Mouse (Mus musculus): ENCODE measurements around the gene Abcg2. TPM values are rescaled to one million over a fixed set of nuclear protein-coding genes. Genes with fewer than 3 reads are reported as not detected.
A peak's percentile ranks its signal among the peaks of the same experiment; 100 is the strongest.

Abcg2 gene
- polyA plus RNA-seq, 1 experiment from 2014 or later = 55.8 TPM

DNA sequence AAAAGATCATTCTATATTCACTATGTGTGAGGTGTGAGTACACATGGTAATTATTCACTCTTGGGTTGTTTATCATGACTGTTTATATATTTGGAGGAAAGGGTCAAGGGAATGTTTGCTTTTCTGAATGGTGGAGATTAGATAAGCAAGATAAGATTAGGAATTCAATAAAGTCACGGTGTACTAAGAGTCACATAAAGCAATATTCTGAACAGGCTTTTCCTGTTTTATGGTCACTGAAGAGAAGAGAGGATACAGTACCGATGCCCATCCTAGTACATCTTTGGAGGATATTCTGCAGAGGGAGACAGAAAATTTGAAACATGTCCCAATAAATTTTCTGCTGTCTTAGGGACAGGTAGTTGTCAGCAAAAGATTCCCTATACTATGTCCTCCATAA, 127.6 kb downstream of the Abcg2 start:
- DNase-seq (no peak), ATAC-seq (ENCODE audit: insufficient read depth) (no peak)
- WGBS = 23% methylated on average over 2 of the region's 2 CpGs
- no peak overlapping the region for H3K27ac ChIP-seq (ENCODE audit: low read depth)
- no peak overlapping the region for H3K4me2 ChIP-seq
- H3K9ac ChIP-seq = no peak overlapping the region
- no peaks in the 10 kb centered on the region for H3K27me3 ChIP-seq (ENCODE audit: insufficient read depth, low read length)
- H3K9me3 ChIP-seq (ENCODE audit: low read depth, low read length) = no peaks in the 10 kb centered on the region
- no peaks in the 10 kb centered on the region for H3K36me3 ChIP-seq (ENCODE audit: insufficient read depth)
- H3K4me3 ChIP-seq (ENCODE audit: low read depth, low read length) = no peak overlapping the region
- H3K4me1 ChIP-seq (ENCODE audit: insufficient read depth) = no peaks in the 10 kb centered on the region
- no peak for TF ChIP-seq CTCF (IDR thresholded peaks at IDR 0.05; ENCODE audit: low read depth)

GRCm38 (mm10) chr6:58733851-58734250, 149.5 kb downstream of the Abcg2 start:
- ATAC-seq (ENCODE audit: insufficient read depth) (no peak), DNase-seq (no peak)
- WGBS = 61% methylated on average over 2 of the region's 2 CpGs
- no peaks in the 10 kb centered on the region for H3K27me3 ChIP-seq (ENCODE audit: insufficient read depth, low read length)
- no peaks in the 10 kb centered on the region for H3K36me3 ChIP-seq (ENCODE audit: insufficient read depth)
- H3K9me3 ChIP-seq (ENCODE audit: low read depth, low read length) = no peaks in the 10 kb centered on the region
- no peaks in the 10 kb centered on the region for H3K4me1 ChIP-seq (ENCODE audit: insufficient read depth)
- H3K4me2 ChIP-seq = no peak overlapping the region
- no peak overlapping the region for H3K9ac ChIP-seq
- TF ChIP-seq CTCF (IDR thresholded peaks at IDR 0.05; ENCODE audit: low read depth) = no peak
- H3K4me3 ChIP-seq (ENCODE audit: low read depth, low read length) = no peak overlapping the region
- no peak overlapping the region for H3K27ac ChIP-seq (ENCODE audit: low read depth)

- ATAC-seq (ENCODE audit: insufficient read depth) = no peak
- Histone ChIP-seq H3K27ac (ENCODE audit: low read depth) (no peak overlapping the region), H3K27me3 (ENCODE audit: insufficient read depth, low read length) (no peaks in the 10 kb centered on the region), H3K9me3 (ENCODE audit: low read depth, low read length) (no peaks in the 10 kb centered on the region), H3K9ac (no peak overlapping the region), H3K4me2 (no peak overlapping the region), H3K36me3 (ENCODE audit: insufficient read depth) (no peaks in the 10 kb centered on the region), H3K4me3 (ENCODE audit: low read depth, low read length) (no peak overlapping the region), H3K4me1 (ENCODE audit: insufficient read depth) (no peaks in the 10 kb centered on the region)
- DNase-seq = peak; percentile 54
- TF ChIP-seq CTCF (IDR thresholded peaks at IDR 0.05; ENCODE audit: low read depth) = no peak
- WGBS = 56% methylated on average over 1 of the region's 1 CpGs
These were observed 150.8 kb downstream of the Abcg2 start for GRCm38 (mm10) chr6:58735090-58735489.

Other genes with a start within 250 kb of the Abcg2 start
- not detected in 2 replicates for gene Vmn1r30, start 141.1 kb upstream of the Abcg2 start, polyA plus RNA-seq (2014; fragmentation: Nextera tagmentation; extraction: Ambion mirVana)
- not detected in 2 replicates for gene Vmn1r31, start 109.2 kb upstream of the Abcg2 start, polyA plus RNA-seq (2014; fragmentation: Nextera tagmentation; extraction: Ambion mirVana)
- 9.7 and 11.6 TPM in 2 replicates for gene Herc3, start 246.9 kb downstream of the Abcg2 start, polyA plus RNA-seq (2014; fragmentation: Nextera tagmentation; extraction: Ambion mirVana)

Data from lung, embryonic 14.5 days (tissue).